Mouse (Mus musculus): ENCODE measurements at regions not wholly inside any gene's neighbourhood (a gene's known extent, or its start where the extent isn't known, plus 50 kb on each side); places are given as distances from the start of the nearest gene placed in this dataset.

DNA sequence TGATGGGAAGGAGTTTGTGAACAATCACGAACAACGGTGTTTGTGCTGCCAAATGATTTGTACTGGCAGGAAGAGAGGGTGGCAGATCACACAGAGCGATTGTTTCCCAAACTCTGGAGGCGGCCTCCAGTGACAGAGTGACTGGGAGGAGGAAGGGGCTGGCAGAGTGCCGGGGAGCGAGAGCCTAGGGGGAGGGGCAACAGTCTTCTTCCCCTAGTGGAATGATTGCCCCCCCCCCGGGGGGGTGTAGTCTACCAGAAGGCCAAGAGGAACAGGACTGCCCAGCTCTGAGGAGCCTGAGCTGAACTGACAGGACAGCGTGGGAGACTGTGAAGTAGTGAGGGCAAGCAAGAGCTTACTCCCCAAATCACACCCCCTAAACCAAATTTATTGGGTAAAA lies 199.9 kb upstream of the Rpl38 start:
- WGBS = 5% methylated on average over 8 of the region's 8 CpGs
- Histone ChIP-seq H3K4me1 (ENCODE audit: control insufficient read depth, insufficient read depth, low read length) (peaks cover 41% of the 10 kb centered on the region), H3K4me3 (ENCODE audit: insufficient read depth, low read depth, low read length) (no peak overlapping the region), H3K27ac (ENCODE audit: insufficient read depth, low read depth, low read length) (no peak overlapping the region)
- TF ChIP-seq CTCF (IDR thresholded peaks at IDR 0.05; ENCODE audit: insufficient read depth, low read depth, low read length) (no peak), POLR2A (IDR thresholded peaks at IDR 0.05; ENCODE audit: insufficient read depth, low read depth, low read length) (no peak)

DNA sequence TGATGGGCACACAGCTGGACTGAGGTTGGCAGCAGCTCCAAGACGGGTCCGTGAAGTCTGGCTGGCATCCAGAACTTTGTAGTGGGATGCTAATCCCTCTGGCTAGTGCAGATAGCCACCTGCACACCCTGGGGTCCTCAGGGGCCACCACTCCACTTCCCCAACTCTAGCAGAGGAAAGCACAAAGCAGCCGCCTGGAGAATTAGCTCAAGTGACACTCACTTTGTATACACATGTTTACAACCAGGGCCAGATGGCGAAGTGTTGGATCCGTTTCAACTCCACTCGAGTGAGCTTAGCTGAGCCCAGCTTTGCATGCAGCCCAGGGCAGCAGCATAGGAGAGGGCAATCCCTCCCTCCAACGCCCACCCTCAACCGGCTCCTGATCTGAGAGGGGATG lies 200.5 kb upstream of the Rpl38 start:
- WGBS = 7% methylated on average over 8 of the region's 8 CpGs
- Histone ChIP-seq H3K4me1 (ENCODE audit: control insufficient read depth, insufficient read depth, low read length) (peaks cover 37% of the 10 kb centered on the region), H3K4me3 (ENCODE audit: insufficient read depth, low read depth, low read length) (no peak overlapping the region), H3K27ac (ENCODE audit: insufficient read depth, low read depth, low read length) (peak overlapping the region; percentile 11)
- no peak for TF ChIP-seq CTCF (IDR thresholded peaks at IDR 0.05; ENCODE audit: insufficient read depth, low read depth, low read length)
- TF ChIP-seq POLR2A (IDR thresholded peaks at IDR 0.05; ENCODE audit: insufficient read depth, low read depth, low read length) = no peak

- H3K27ac ChIP-seq (ENCODE audit: insufficient read depth, low read depth, low read length) = no peak overlapping the region
- peaks cover 26% of the 10 kb centered on the region for H3K4me1 ChIP-seq (ENCODE audit: control insufficient read depth, insufficient read depth, low read length)
- no peak overlapping the region for H3K4me3 ChIP-seq (ENCODE audit: insufficient read depth, low read depth, low read length)
- 41% methylated on average over 5 of the region's 5 CpGs for WGBS
- TF ChIP-seq CTCF (IDR thresholded peaks at IDR 0.05; ENCODE audit: insufficient read depth, low read depth, low read length) (no peak), POLR2A (IDR thresholded peaks at IDR 0.05; ENCODE audit: insufficient read depth, low read depth, low read length) (no peak)
Observed at GRCm38 (mm10) chr11:114465486-114465885, 202.8 kb upstream of the Rpl38 start.

GRCm38 (mm10) chr11:114462755-114463374 lies 205.5 kb upstream of the Rpl38 start:
- no peak overlapping the region for H3K4me3 ChIP-seq (ENCODE audit: insufficient read depth, low read depth, low read length)
- H3K4me1 ChIP-seq (ENCODE audit: control insufficient read depth, insufficient read depth, low read length) = peaks cover 15% of the 10 kb centered on the region
- WGBS = 55% methylated on average over 6 of the region's 6 CpGs
- H3K27ac ChIP-seq (ENCODE audit: insufficient read depth, low read depth, low read length) = no peak overlapping the region
- TF ChIP-seq CTCF (IDR thresholded peaks at IDR 0.05; ENCODE audit: insufficient read depth, low read depth, low read length) (0 out of 2 replicates have a peak, but pooled peaks have one; percentile 22), POLR2A (IDR thresholded peaks at IDR 0.05; ENCODE audit: insufficient read depth, low read depth, low read length) (no peak)

- H3K27ac ChIP-seq (ENCODE audit: insufficient read depth, low read depth, low read length) = no peak overlapping the region
- TF ChIP-seq CTCF (IDR thresholded peaks at IDR 0.05; ENCODE audit: insufficient read depth, low read depth, low read length) = no peak
- TF ChIP-seq POLR2A (IDR thresholded peaks at IDR 0.05; ENCODE audit: insufficient read depth, low read depth, low read length) = no peak
- H3K4me1 ChIP-seq (ENCODE audit: control insufficient read depth, insufficient read depth, low read length) = peaks cover 12% of the 10 kb centered on the region
- 40% methylated on average over 12 of the region's 12 CpGs for WGBS
- H3K4me3 ChIP-seq (ENCODE audit: insufficient read depth, low read depth, low read length) = no peak overlapping the region
Observed at GRCm38 (mm10) chr11:114454876-114455330, 213.4 kb upstream of the Rpl38 start.

- Histone ChIP-seq H3K4me3 (ENCODE audit: insufficient read depth, low read depth, low read length) (no peak overlapping the region), H3K4me1 (ENCODE audit: control insufficient read depth, insufficient read depth, low read length) (peaks cover 15% of the 10 kb centered on the region)
Observed at GRCm38 (mm10) chr11:114448776-114449401, 219.4 kb upstream of the Rpl38 start.

GRCm38 (mm10) chr11:114447461-114447847 lies 220.9 kb upstream of the Rpl38 start:
- 93% methylated on average over 5 of the region's 5 CpGs for WGBS
- Histone ChIP-seq H3K27ac (ENCODE audit: insufficient read depth, low read depth, low read length) (no peak overlapping the region), H3K4me1 (ENCODE audit: control insufficient read depth, insufficient read depth, low read length) (peaks cover 20% of the 10 kb centered on the region), H3K4me3 (ENCODE audit: insufficient read depth, low read depth, low read length) (no peak overlapping the region)
- TF ChIP-seq POLR2A (IDR thresholded peaks at IDR 0.05; ENCODE audit: insufficient read depth, low read depth, low read length) = no peak

More at GRCm38 (mm10) chr11:114448776-114449401, 219.4 kb upstream of the Rpl38 start:
- H3K27ac ChIP-seq (ENCODE audit: insufficient read depth, low read depth, low read length) = no peak overlapping the region
- TF ChIP-seq POLR2A (IDR thresholded peaks at IDR 0.05; ENCODE audit: insufficient read depth, low read depth, low read length) = no peak
- no peak for TF ChIP-seq CTCF (IDR thresholded peaks at IDR 0.05; ENCODE audit: insufficient read depth, low read depth, low read length)
- WGBS = 35% methylated on average over 13 of the region's 13 CpGs

DNA sequence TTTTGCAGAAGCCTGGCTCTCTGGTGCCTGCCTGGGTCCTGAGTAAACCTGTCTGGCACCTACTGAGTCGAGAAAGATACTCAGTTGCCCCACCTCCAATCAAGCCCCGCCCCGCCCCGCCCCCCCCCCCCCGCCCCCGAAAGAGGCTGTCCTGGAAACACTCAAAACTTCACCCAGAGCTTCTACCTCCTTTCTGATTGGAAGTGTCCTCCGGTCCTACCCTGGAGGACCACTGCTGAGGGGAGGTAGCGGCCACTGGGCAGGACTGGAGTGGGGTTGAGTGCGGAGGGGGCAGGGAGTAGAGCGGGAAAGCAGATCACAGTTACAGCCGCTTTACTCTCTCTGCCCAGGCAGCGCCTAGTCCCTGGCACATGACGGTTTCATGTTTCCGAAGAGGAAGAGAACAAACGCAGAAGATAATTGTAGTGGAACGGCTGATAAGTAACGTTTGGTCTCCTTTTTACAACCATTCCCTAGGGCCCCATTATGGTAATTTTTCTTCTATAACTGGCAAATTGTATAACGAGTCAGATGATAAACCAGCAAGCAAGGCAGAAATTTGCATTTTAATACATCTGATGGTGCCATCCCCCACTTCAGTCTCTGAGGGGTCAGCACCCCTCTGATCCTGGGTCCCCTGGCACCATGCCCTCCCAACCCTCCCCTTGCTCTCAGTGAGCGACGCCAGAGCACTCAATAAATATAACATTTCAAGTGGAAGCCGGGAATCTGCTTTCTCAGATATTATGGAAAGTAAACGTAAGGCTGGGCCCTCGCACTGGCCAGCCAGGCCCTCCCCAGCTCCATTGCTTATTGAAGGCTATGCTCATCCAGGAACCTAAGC lies 221.5 kb upstream of the Rpl38 start:
- peaks cover 24% of the 10 kb centered on the region for H3K4me1 ChIP-seq (ENCODE audit: control insufficient read depth, insufficient read depth, low read length)
- no peak for TF ChIP-seq POLR2A (IDR thresholded peaks at IDR 0.05; ENCODE audit: insufficient read depth, low read depth, low read length)
- no peak for TF ChIP-seq CTCF (IDR thresholded peaks at IDR 0.05; ENCODE audit: insufficient read depth, low read depth, low read length)
- 15% methylated on average over 23 of the region's 23 CpGs for WGBS
- H3K4me3 ChIP-seq (ENCODE audit: insufficient read depth, low read depth, low read length) = 0 out of 2 replicates have a peak overlapping the region, but pooled peaks have one; percentile 8
- no peak overlapping the region for H3K27ac ChIP-seq (ENCODE audit: insufficient read depth, low read depth, low read length)
